Comparison of ENCODE assay signal across 25 mouse cellular contexts in the genomic region with DNA sequence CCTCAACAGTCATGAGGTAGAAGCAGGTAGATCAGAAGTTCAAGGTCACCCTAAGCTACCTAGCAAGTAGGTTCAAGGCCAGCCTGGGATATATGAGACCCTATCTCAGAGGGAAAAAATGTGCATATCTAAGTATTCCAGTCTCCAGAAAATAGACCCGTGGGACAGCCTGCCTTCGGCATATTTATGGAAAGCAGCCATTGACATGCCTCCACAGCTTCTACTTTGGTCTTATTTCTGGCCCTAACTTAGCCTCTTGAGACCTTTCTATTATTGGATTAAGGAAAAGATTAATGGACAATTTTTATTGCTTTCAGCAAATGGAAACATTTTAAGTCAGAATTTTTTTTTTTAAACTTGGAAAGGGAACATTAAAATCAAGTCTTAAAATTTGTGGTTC. TPM values are rescaled to one million over a fixed set of nuclear protein-coding genes. Genes with fewer than 3 reads are reported as not detected.
DNase-seq lines count a peak whose midpoint lies in the region; ATAC-seq lines count a peak whose summit lies in the region.
"Had no signal": no experiment of that assay in that cellular context is flagged by ENCODE, and none has a peak within 500 bp of the region (broad histone marks: within the 10 kb centered on the region; RNA-seq: fewer than 3 reads in every experiment).

No protein-coding gene starts in this region.

- no peak overlapping the region for H3K9ac ChIP-seq in kidney, embryonic 14.5 days (ENCODE audit: low read depth, low read length)
- H3K9ac ChIP-seq: embryonic facial prominence, embryonic 12.5 days; forebrain, embryonic 13.5 days had no signal

- no peak overlapping the region for H3K27ac ChIP-seq in heart, embryonic 10.5 days
- no peak overlapping the region for H3K27ac ChIP-seq in kidney, embryonic 14.5 days (ENCODE audit: low read depth, low read length)
- H3K27ac ChIP-seq: embryonic facial prominence, embryonic 10.5 days; embryonic facial prominence, embryonic 12.5 days; forebrain, embryonic 13.5 days had no signal

- H3K36me3 ChIP-seq in heart, embryonic 10.5 days: peaks cover 13% of the 10 kb centered on the region
- H3K36me3 ChIP-seq in kidney, embryonic 14.5 days (ENCODE audit: control insufficient read depth, insufficient read depth, low read length): peaks cover 3% of the 10 kb centered on the region; the same call in 1 of the 2 replicates
- H3K36me3 ChIP-seq: embryonic facial prominence, embryonic 12.5 days; G1E had no signal

- H3K4me2 ChIP-seq in kidney, embryonic 14.5 days (replicated peaks; ENCODE audit: low read depth, low read length): no peak overlapping the region
- H3K4me2 ChIP-seq: embryonic facial prominence, embryonic 12.5 days; forebrain, embryonic 13.5 days had no signal

- H3K4me3 ChIP-seq in heart, embryonic 10.5 days: no peak overlapping the region
- H3K4me3 ChIP-seq in kidney, embryonic 14.5 days (ENCODE audit: low read length): no peak overlapping the region
- H3K4me3 ChIP-seq: embryonic facial prominence, embryonic 10.5 days; embryonic facial prominence, embryonic 12.5 days; forebrain, embryonic 13.5 days had no signal

- H3K27me3 ChIP-seq in heart, embryonic 10.5 days (ENCODE audit: insufficient read depth, poor library complexity, severe bottlenecking): no peaks in the 10 kb centered on the region
- H3K27me3 ChIP-seq in kidney, embryonic 14.5 days (ENCODE audit: control insufficient read depth, insufficient read depth, low read length): no peaks in the 10 kb centered on the region
- H3K27me3 ChIP-seq: CH12.LX; embryonic facial prominence, embryonic 12.5 days; forebrain, embryonic 13.5 days; Patski had no signal

- ATAC-seq in kidney, embryonic 14.5 days (ENCODE audit: low FRiP score, low TSS enrichment): peak; percentile 55; the same call in 1 of the 2 replicates
- ATAC-seq: activated CD4-positive, CD25-positive, alpha-beta regulatory T cell, adult 4 months; CD4-positive, CD25-positive, alpha-beta regulatory T cell, adult 4 months; forebrain, embryonic 13.5 days; Patski had no signal

- 57% methylated on average over 2 of the region's 2 CpGs for WGBS in heart, embryonic 10.5 days
- 57% methylated on average over 2 of the region's 2 CpGs for WGBS in kidney, embryonic 14.5 days

- peaks cover 7% of the 10 kb centered on the region for H3K4me1 ChIP-seq in heart, embryonic 10.5 days
- no peaks in the 10 kb centered on the region for H3K4me1 ChIP-seq in kidney, embryonic 14.5 days (ENCODE audit: control insufficient read depth, insufficient read depth, low read length)
- H3K4me1 ChIP-seq: embryonic facial prominence, embryonic 10.5 days; embryonic facial prominence, embryonic 12.5 days; forebrain, embryonic 13.5 days had no signal

- peak; percentile 28 for DNase-seq in heart, adult 8-10 months (ENCODE audit: low spot score)
- DNase-seq in heart, embryonic 10.5 days (ENCODE audit: low spot score): no peak
- no peak for DNase-seq in kidney, adult 8-10 months
- peak; percentile 57 for DNase-seq in kidney, postnatal 10 days
- DNase-seq in kidney, adult 11 months: no peak
- DNase-seq in kidney, postnatal 4 days: peak; percentile 55 to 60
- no peak for DNase-seq in kidney, adult 9 months
- DNase-seq: adrenal gland, adult 8-10 months; adrenal gland, postnatal 14 days; adrenal gland, postnatal 36 days; B cell, adult 2 months; cerebellum, adult 11-12 months; cerebellum, adult 2 months; cerebellum, adult 9-10 months; cerebellum, postnatal 10 days; cerebellum, postnatal 25 days had no signal

- no peaks in the 10 kb centered on the region for H3K9me3 ChIP-seq in heart, embryonic 10.5 days
- no peaks in the 10 kb centered on the region for H3K9me3 ChIP-seq in kidney, embryonic 14.5 days (ENCODE audit: control insufficient read depth, low read length)
- H3K9me3 ChIP-seq: embryonic facial prominence, embryonic 12.5 days; forebrain, embryonic 13.5 days had no signal

RNA-seq across cellular contexts. Expression of a gene that starts 12.1 kb away (rescaled TPM):
- under 1 TPM; 0.26 to 0.41 (median 0.35) TPM for total RNA-seq in heart, adult 8-10 months (2022)
- polyA plus RNA-seq in heart, embryonic 10.5 days (2016; fragmentation: Nextera tagmentation; extraction: Ambion mirVana): 3.4 and 5.2 TPM in 2 replicates
- 0.15 and 0.60 TPM in 2 replicates for polyA plus RNA-seq in kidney, embryonic 14.5 days (2014; fragmentation: Nextera tagmentation; extraction: Ambion mirVana)
- polyA plus RNA-seq: G1E had no signal

RNA-seq across cellular contexts. Expression of a gene that starts 57.1 kb away (rescaled TPM):
- total RNA-seq in heart, adult 8-10 months (2022): 1 to 10 TPM; 4.4 to 5.4 (median 4.7) TPM
- 21.0 and 25.9 TPM in 2 replicates for polyA plus RNA-seq in heart, embryonic 10.5 days (2016; fragmentation: Nextera tagmentation; extraction: Ambion mirVana)
- polyA plus RNA-seq in kidney, embryonic 14.5 days (2014; fragmentation: Nextera tagmentation; extraction: Ambion mirVana): 16.7 and 23.0 TPM in 2 replicates
- polyA plus RNA-seq: G1E had no signal

Comparison
In these comparisons a context has a peak if more than half of its experiments do, and no peak if none do; other contexts are left out.
1. DNase-seq: peak in heart, adult 8-10 months (single experiment), kidney, postnatal 10 days (single experiment) and kidney, postnatal 4 days (2 of 2); none in heart, embryonic 10.5 days (single experiment), kidney, adult 8-10 months (0 of 2), kidney, adult 11 months (single experiment) and kidney, adult 9 months (single experiment).